Mouse (Mus musculus) C2C12 (cell line): ENCODE data around the gene Pde2a. TPM values are rescaled to one million over a fixed set of nuclear protein-coding genes. Genes with fewer than 3 reads are reported as not detected.

Experiments used
- H3K27me3 ChIP-seq: one replicate; pipeline ENCODE4 v1.6.1; 2011; ENCODE audit not compliant: control insufficient read depth, insufficient read depth, insufficient read length
- H3K36me3 ChIP-seq: one replicate; pipeline ENCODE4 v1.6.1; 2011; ENCODE audit not compliant: control insufficient read depth, insufficient read depth
- H3K4me3 ChIP-seq: one replicate; pipeline ENCODE4 v1.5.1; 2011; ENCODE audit warnings: mild to moderate bottlenecking, control low read depth; ENCODE audit not compliant: poor library complexity, insufficient read depth, severe bottlenecking
- H3K79me2 ChIP-seq: one replicate; pipeline ENCODE4 v1.6.1; 2011; ENCODE audit not compliant: control insufficient read depth, insufficient read depth
- H3K79me3 ChIP-seq: one replicate; pipeline ENCODE4 v1.6.1; 2011; ENCODE audit warnings: low read depth, control low read depth
- H3ac ChIP-seq: one replicate; pipeline ENCODE3; 2011; ENCODE audit warnings: low read depth; ENCODE audit not compliant: control insufficient read depth, insufficient read length
- CEBPB ChIP-seq: IDR thresholded peaks from one replicate; pipeline ENCODE4 v1.6.1; 2011; ENCODE audit warnings: low read depth, mild to moderate bottlenecking, control low read depth, moderate library complexity
- CTCF ChIP-seq: IDR thresholded peaks from one replicate; pipeline ENCODE4 v1.5.1; 2011; ENCODE audit not compliant: control insufficient read depth, insufficient read depth, insufficient read length
- FOSL1 ChIP-seq: IDR thresholded peaks from one replicate; pipeline ENCODE4 v1.8.0; 2011; ENCODE audit warnings: mild to moderate bottlenecking, low read length; ENCODE audit not compliant: poor library complexity, insufficient read depth, severe bottlenecking
- MAX ChIP-seq: IDR thresholded peaks from one replicate; pipeline ENCODE4 v1.6.1; 2011; ENCODE audit warnings: mild to moderate bottlenecking, control low read depth
- MYOD1 ChIP-seq: IDR thresholded peaks from one replicate; pipeline ENCODE4 v1.6.1; 2011; ENCODE audit warnings: low read depth; ENCODE audit not compliant: control insufficient read depth, insufficient read length
- MYOG ChIP-seq: IDR thresholded peaks from one replicate; pipeline ENCODE4 v1.6.1; 2011; ENCODE audit not compliant: control insufficient read depth, insufficient read length; ENCODE audit errors: extremely low read depth
- USF1 ChIP-seq: IDR thresholded peaks from one replicate; pipeline ENCODE4 v1.6.1; 2011; ENCODE audit warnings: low read depth, mild to moderate bottlenecking, control low read depth, moderate library complexity
- polyA plus RNA-seq: library from polyadenylated mRNA; unstranded; fragments of >200 nt; fragmentation: generic; extraction: Trizol; gene quantifications from one replicate; pipeline ENCODE4 v1.2.1, GENCODE M21; 2012; ENCODE audit warnings: missing spikeins

The Pde2a gene
- polyA plus RNA-seq, 1 experiment = 2.9 TPM

DNA sequence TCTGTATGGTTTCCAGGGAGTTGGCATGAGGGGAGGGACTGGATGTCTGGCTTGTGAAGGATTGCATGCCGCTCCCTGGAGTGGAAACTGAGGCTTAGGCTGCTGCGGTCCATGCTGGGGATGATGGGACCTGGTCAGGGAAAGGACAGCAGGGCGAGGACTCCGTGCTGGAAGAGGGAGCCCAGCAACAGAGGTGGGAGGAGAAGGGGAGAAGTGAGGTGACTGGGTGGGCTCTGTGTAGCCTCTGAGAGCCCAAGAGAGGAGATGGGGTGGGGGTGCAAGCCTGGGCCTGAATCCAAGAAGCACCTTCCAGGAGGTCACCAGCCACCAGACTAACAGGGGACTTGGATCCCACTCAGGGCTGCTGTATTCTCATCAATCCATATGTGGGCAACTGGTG is 34.8 kb downstream of the Pde2a start:
- H3K27me3 ChIP-seq = peaks cover 18% of the 10 kb centered on the region
- TF ChIP-seq CEBPB = no peak
- TF ChIP-seq MAX = no peak
- TF ChIP-seq MYOG = no peak
- no peak for TF ChIP-seq MYOD1
- no peak for TF ChIP-seq CTCF
- TF ChIP-seq FOSL1 = no peak
- no peak for TF ChIP-seq USF1

DNA sequence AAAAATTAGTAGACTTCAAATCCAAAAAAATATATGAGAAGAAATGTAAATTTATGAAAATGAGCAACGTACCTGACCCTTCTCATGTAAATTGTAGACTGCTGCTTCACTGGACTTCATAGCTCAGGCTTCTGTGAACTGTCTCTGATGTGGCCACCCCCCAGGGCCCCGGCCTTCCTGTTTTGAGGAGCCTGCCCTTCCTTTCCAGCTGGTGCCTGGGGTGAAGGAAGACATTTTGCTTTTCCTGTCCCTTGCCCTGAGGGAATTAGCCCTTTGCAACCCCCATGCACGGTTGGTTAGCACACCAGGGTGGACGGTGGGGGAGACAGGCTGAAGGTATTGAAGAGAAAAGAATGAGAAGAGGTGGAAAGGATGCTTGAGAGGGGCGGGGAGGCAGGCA is 35.3 kb downstream of the Pde2a start:
- TF ChIP-seq MYOD1 (no peak), CEBPB (no peak), MYOG (no peak), USF1 (no peak), CTCF (no peak), MAX (no peak), FOSL1 (no peak)
- no peak overlapping the region for H3ac ChIP-seq
- H3K4me3 ChIP-seq = no peak overlapping the region
- no peaks in the 10 kb centered on the region for H3K79me3 ChIP-seq
- no peaks in the 10 kb centered on the region for H3K79me2 ChIP-seq
- peaks cover 18% of the 10 kb centered on the region for H3K27me3 ChIP-seq
- H3K36me3 ChIP-seq = no peaks in the 10 kb centered on the region

More for the DNA sequence above, 34.8 kb downstream of the Pde2a start:
- no peaks in the 10 kb centered on the region for H3K79me3 ChIP-seq
- H3K36me3 ChIP-seq = no peaks in the 10 kb centered on the region
- H3ac ChIP-seq = no peak overlapping the region
- no peak overlapping the region for H3K4me3 ChIP-seq
- no peaks in the 10 kb centered on the region for H3K79me2 ChIP-seq

DNA sequence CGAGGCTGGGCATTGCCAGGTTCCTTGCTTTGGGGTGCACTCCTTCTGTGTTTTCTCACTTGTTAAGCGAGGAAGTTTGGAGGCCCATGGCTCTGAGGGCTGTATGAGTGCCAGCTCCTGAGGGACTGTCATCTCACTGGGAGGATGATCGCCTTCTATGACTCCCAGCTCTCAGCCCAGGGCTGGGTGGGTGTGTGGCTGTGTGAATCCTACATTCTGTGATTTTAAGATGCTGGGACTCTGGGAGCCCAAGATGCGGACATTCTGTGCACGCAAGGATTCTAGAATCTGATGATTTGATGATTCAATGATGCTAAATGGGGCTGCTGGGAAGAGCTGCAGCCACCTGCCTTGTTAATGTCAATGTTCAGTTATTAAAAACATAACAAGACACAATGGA is 35.8 kb downstream of the Pde2a start:
- TF ChIP-seq USF1 = no peak
- no peak for TF ChIP-seq CEBPB
- TF ChIP-seq FOSL1 = no peak
- no peak for TF ChIP-seq MYOG
- TF ChIP-seq MAX = no peak
- no peak for TF ChIP-seq MYOD1
- no peak for TF ChIP-seq CTCF
- H3K79me2 ChIP-seq = no peaks in the 10 kb centered on the region
- H3K79me3 ChIP-seq = no peaks in the 10 kb centered on the region
- no peaks in the 10 kb centered on the region for H3K36me3 ChIP-seq
- H3K27me3 ChIP-seq = peaks cover 15% of the 10 kb centered on the region
- no peak overlapping the region for H3K4me3 ChIP-seq
- no peak overlapping the region for H3ac ChIP-seq

DNA sequence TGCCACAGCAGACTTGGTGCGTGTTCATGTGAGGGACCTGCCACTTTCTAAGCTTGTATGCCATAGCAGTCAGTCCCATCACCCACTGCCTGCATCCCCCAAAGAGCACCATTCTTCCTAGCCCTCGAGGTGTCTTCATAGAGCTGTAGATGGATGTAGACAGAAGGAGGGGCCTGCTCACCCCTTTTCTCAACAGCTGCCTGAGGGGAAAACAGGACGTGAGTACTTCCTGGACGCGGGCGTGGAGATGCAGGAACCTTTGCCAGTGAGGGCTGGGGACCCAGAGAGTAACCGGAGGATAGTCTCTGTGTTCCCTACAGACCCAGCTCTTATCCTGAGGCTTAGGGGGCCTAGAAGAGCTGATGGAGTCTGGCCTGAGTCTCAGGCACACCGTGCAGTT is 36.3 kb downstream of the Pde2a start:
- Histone ChIP-seq H3K79me3 (no peaks in the 10 kb centered on the region), H3K79me2 (no peaks in the 10 kb centered on the region), H3K4me3 (no peak overlapping the region), H3K36me3 (no peaks in the 10 kb centered on the region), H3K27me3 (peaks cover 15% of the 10 kb centered on the region), H3ac (no peak overlapping the region)
- no peak for TF ChIP-seq FOSL1
- no peak for TF ChIP-seq MYOG
- TF ChIP-seq CTCF = no peak
- no peak for TF ChIP-seq USF1
- no peak for TF ChIP-seq CEBPB
- TF ChIP-seq MAX = no peak
- no peak for TF ChIP-seq MYOD1

DNA sequence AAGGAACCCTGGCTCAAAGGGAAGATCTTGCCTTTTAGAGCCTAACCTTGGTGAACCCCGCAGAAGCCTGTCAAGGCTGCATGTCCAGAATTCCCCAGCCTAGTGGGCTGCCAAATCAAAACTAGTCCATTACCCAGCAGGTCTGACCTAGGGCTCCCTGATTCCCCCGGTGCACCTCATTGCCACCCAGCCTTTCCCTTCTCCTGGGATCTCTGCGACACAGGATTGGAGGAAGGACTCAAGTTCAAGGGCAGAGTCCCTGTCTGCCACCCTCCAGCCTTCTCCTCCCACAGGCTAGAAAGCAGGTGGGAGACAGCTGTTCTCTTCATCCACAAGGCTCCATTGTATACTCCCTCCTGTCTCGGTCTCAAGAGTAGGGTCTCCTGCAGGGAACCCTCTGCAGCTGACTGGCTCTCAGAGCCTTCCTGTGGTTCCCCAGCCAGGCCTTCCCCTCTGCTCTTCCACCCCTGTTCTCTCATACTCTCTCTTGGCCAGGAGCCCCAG is 36.8 kb downstream of the Pde2a start:
- Histone ChIP-seq H3K4me3 (no peak overlapping the region), H3K36me3 (no peaks in the 10 kb centered on the region), H3K79me2 (no peaks in the 10 kb centered on the region), H3K27me3 (peaks cover 15% of the 10 kb centered on the region), H3K79me3 (no peaks in the 10 kb centered on the region), H3ac (no peak overlapping the region)
- TF ChIP-seq MAX (no peak), MYOG (no peak), CTCF (no peak), USF1 (no peak), CEBPB (no peak), MYOD1 (no peak), FOSL1 (no peak)

DNA sequence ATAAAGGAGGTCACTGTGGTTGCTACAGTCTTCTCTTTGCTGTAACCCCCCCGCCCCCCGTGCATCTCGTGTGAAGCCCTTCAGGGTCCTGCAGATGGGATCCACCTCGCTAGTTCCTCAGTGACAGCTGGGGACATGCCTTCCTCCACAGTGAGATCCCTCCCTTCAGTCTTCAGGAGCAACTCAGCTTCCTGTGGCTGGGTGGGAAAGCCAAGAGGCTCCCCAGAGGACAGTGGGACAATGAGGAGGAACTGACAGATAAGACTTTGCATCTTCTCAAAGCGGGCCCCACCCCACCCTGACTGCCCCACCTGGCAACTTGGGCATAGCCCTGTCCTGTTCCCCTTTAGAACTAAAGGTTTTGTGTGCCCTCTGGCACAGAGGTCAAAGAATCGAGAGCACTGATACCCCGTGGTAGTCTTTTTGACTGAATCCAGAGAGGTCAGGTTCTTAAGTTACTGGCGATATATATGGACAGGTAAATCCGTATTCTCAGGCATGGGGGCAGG is 37.9 kb downstream of the Pde2a start:
- TF ChIP-seq USF1 (no peak), FOSL1 (no peak)
- H3K79me3 ChIP-seq = no peaks in the 10 kb centered on the region
- no peaks in the 10 kb centered on the region for H3K36me3 ChIP-seq
- no peaks in the 10 kb centered on the region for H3K79me2 ChIP-seq
- H3ac ChIP-seq = no peak overlapping the region
- peaks cover 15% of the 10 kb centered on the region for H3K27me3 ChIP-seq
- H3K4me3 ChIP-seq = no peak overlapping the region
